Mouse (Mus musculus): ENCODE measurements around the gene Kcnab3.

DNA sequence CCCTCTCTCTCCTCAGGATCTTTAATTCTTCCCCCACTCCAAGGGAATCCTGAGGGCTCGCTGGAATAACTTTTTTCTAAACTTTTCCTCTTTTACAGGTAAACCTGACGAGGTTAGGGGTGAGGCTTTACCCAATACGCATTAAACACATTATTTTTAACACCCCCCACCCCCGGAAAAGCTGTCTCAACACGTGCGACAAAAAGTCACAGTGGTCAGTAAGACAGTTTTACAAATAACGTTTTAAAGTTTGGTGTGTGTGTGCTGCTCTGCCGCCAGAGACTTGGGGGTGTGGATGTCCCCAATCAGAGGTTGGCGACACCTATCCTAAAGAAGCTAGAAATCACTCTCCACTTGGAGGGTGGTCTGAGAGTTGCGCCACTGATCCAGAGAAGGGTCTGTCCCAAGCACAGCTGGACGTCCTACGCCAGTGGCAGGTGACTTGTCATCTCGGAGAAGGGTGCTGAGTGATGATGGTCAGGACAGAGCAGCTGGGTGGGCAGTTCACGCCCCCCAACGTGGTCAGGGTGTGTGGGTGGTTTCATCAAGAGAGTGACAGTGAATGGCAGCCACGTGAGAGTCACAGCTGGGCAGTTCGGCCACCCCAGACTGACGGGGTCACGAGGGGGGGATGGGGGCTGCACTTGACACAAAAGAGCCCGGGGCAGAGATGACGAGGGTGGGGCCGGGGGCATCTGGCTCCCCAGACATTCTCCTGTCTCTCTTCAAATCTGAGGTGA lies 41.7 kb downstream of the Kcnab3 start:
- no peak for TF ChIP-seq CTCF (IDR thresholded peaks at IDR 0.05; ENCODE audit: extremely low read depth, insufficient read depth, low read length)
- TF ChIP-seq POLR2A (IDR thresholded peaks at IDR 0.05; ENCODE audit: extremely low read depth, insufficient read depth, low read length) = no peak
